Mouse (Mus musculus) T-cell, adult 66 days (primary cell): ENCODE results near the gene Olfr92. TPM values are rescaled to one million over a fixed set of nuclear protein-coding genes. Genes with fewer than 3 reads are reported as not detected.

Source experiments
- total RNA-seq, 2 experiments: library from RNA; stranded (reverse); gene quantifications; 3 replicates in 1 of 2; 4 replicates in 1 of 2; pipeline ENCODE4 v1.2.4; 2023

Gene Olfr92
- total RNA-seq, result not detected

DNA sequence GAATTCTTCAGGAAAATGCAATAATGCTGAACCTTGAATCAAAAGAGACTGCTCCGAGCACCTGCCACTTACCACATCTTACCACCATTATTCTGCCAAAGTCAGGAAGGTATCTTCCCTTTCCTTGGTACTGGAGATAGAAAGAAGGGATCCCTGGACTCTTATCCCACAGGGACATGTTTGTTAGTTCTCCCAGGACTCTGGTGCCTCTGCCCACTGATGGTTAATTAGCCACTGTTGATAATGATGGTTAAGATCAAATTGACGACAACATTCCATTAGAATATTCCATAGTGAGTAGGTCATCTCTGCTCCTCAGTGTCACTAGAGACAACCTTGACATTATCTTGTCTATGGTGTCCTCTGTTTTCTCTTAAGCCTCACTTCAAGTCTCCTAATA, at the start of gene Olfr92:
Gene Olfr92, minus strand, starts transcription at position 101 of the 400 bp plus-strand sequence.

DNA sequence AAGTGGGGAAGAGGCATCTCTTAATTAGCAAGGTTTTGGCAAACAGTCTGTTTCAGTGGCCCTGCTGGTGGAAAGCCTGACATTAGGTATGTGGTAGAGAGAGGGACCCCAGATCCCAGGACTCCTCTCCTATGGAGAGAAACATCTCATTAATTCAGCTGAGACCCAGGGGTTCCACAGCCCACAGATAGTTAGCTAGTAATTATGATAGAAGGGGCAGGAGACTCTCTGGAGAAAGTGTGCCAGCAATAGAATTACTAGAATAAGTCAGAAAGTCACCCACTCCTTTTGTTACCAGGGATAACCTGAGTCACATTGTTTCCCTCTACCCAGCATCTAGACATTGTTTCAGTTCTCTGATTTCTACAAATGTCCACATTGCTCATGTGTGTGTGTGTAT, 41.5 kb upstream of the Olfr92 start, which contains the start of gene Olfr93:
Gene Olfr93, minus strand, starts transcription at position 101 of the 400 bp plus-strand sequence.

DNA sequence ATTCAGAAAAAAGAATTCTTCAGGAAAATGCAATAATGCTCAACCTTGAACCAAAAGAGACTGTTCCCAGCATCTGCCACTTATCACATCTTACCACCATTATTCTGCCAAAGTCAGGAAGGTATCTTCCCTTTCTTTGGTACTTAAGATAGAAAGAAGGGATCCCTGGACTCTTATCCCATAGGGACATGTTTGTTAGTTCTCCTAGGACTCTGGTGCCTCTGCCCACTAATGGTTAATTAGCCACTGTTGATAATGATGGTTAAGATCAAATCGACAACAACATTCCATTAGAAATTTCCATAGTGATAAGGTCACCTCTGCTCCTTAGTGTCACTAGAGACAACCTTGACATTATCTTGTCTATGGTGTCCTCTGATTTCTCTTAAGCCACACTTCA, 21.7 kb downstream of the Olfr92 start, which contains the start of gene Olfr91:
Gene Olfr91, minus strand, starts transcription at position 101 of the 400 bp plus-strand sequence.

DNA sequence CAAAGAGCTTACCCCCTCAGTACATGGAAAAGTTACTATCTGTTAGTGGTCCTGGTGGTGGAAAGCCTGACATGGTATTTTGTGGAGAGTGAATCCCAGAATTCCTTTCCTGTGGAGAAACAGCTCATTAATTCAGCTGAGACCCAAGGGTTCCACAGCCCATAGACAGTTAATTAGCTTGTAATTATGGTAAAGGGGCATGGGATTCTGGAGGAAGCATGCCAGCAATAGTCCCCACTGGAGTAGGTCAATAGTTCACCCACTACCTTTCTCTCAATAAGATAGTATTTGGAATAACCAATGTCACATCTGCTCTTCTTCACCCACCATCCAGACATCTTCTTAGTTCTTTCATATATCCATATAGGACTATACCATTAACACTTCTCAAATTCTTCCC, 31.5 kb downstream of the Olfr92 start, which contains the start of gene Olfr90:
Gene Olfr90, minus strand, starts transcription at position 101 of the 400 bp plus-strand sequence.

Other genes with a start within 250 kb of the Olfr92 start
- gene Trim40, start 230.0 kb downstream of the Olfr92 start, total RNA-seq, result not detected
- not detected for gene Trim31, start 222.0 kb downstream of the Olfr92 start, total RNA-seq
- 1 to 10 TPM in 1 of 2 experiments, under 1 TPM in 1; 0.77 to 1.2 TPM for gene Rnf39, start 177.2 kb downstream of the Olfr92 start, total RNA-seq
- gene Ppp1r11, start 168.3 kb downstream of the Olfr92 start, total RNA-seq, result 10 to 100 TPM; 71.0 to 72.5 TPM
- 10 to 100 TPM; 54.5 to 64.0 TPM for gene Znrd1, start 161.5 kb downstream of the Olfr92 start, total RNA-seq
- 1 to 10 TPM; 2.3 to 3.3 TPM for gene Znrd1as, start 161.5 kb downstream of the Olfr92 start, total RNA-seq
- gene 2410137M14Rik, start 138.9 kb downstream of the Olfr92 start, total RNA-seq, result not detected
- not detected for gene H2-M5, start 130.6 kb downstream of the Olfr92 start, total RNA-seq
- gene Zfp57, start 118.9 kb downstream of the Olfr92 start, total RNA-seq, result not detected
- gene Mog, start 96.7 kb downstream of the Olfr92 start, total RNA-seq, result not detected
- gene Gabbr1, start 74.1 kb downstream of the Olfr92 start, total RNA-seq, result 100 to 1,000 TPM; 136 to 147 TPM
- gene Olfr90, start 31.6 kb downstream of the Olfr92 start, total RNA-seq, result not detected
- gene Olfr91, start 21.8 kb downstream of the Olfr92 start, total RNA-seq, result not detected
- gene Olfr93, start 41.4 kb upstream of the Olfr92 start, total RNA-seq, result not detected
- gene Ubd, start 73.8 kb upstream of the Olfr92 start, total RNA-seq, result under 1 TPM; 0.61 to 0.65 TPM
- not detected for gene Olfr94, start 80.9 kb upstream of the Olfr92 start, total RNA-seq
- gene Olfr95, start 93.0 kb upstream of the Olfr92 start, total RNA-seq, result not detected
- gene Olfr96, start 100.1 kb upstream of the Olfr92 start, total RNA-seq, result not detected
- gene Olfr97, start 117.2 kb upstream of the Olfr92 start, total RNA-seq, result not detected
- gene Olfr98, start 143.7 kb upstream of the Olfr92 start, total RNA-seq, result not detected
- gene H2-M3, start 150.1 kb upstream of the Olfr92 start, total RNA-seq, result 10 to 100 TPM; 34.4 to 40.3 TPM
- gene Olfr99, start 163.4 kb upstream of the Olfr92 start, total RNA-seq, result not detected
- not detected for gene Olfr101, start 184.2 kb upstream of the Olfr92 start, total RNA-seq
- gene Olfr102, start 197.0 kb upstream of the Olfr92 start, total RNA-seq, result not detected
- not detected for gene Olfr103, start 219.6 kb upstream of the Olfr92 start, total RNA-seq
- gene Olfr104-ps, start 239.5 kb upstream of the Olfr92 start, total RNA-seq, result not detected